Mouse (Mus musculus) monocyte, adult 59 days (primary cell): ENCODE data around the gene Adam22. TPM values are rescaled to one million over a fixed set of nuclear protein-coding genes. Genes with fewer than 3 reads are reported as not detected.

Experiments
- total RNA-seq, 2 experiments: library from RNA; stranded (reverse); gene quantifications; one replicate each; pipeline ENCODE4 v1.2.4; 2023

Adam22 gene
- 1 to 10 TPM; 5.6 to 7.4 TPM for total RNA-seq

GRCm38 (mm10) chr5:8367614-8368327, at the start of gene Adam22:
Gene Adam22, minus strand, starts transcription at chr5:8368160.

DNA sequence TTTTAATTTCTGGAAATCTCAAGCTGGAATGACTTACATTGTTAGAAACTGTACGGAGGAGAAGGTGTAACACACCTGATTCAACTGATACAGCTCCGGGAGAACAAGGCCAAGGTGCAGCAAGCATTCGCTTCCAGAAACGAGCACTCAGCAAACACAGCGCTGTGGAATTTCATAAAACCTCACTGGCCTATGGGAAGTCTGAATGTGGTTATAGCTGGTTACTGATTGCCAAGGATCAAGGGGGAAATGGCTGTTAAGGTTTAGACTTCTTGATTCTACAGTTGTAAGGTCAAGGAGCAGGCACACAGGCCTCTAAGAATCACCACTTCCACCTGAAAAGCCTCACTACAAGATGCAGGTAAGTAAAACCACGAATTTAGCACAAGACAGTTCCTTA, 322.1 kb downstream of the Adam22 start, which contains the start of gene Sri:
Gene Sri (plus strand): TSS at position 224 of the 400 bp plus-strand sequence.

Other genes starting within 250 kb of the Adam22 start
- 10 to 100 TPM; 25.2 to 26.2 TPM for gene Dbf4, start 54.6 kb upstream of the Adam22 start, total RNA-seq
- 1 to 10 TPM; 7.4 to 7.9 TPM for gene Slc25a40, start 54.7 kb upstream of the Adam22 start, total RNA-seq